In the genomic region with DNA sequence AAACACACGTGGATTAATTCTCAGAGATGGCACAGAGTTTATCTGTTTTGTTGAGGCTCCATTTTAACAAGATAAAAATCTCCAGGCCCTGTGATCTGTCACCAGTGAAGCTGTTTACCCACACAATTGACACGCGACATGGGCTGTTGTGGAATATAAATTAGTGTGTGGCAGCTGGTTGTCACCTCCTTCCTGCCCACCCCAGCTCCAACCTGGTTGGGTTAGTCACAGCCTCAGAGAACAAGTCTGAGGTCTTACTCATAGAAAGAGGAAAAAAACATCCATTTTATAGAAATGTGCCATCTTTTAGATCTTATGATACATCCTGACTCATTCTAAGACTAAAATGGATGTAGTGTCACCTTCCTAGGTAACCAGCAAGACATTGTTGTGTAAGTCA, we compare ENCODE assay signal across 20 mouse cellular contexts. TPM values are rescaled to one million over a fixed set of nuclear protein-coding genes. Genes with fewer than 3 reads are reported as not detected.
DNase-seq lines count a peak whose midpoint lies in the region; ATAC-seq lines count a peak whose summit lies in the region.
"Had no signal": no experiment of that assay in that cellular context is flagged by ENCODE, and none has a peak within 500 bp of the region (broad histone marks: within the 10 kb centered on the region; RNA-seq: fewer than 3 reads in every experiment).

No protein-coding gene starts in this region.

- peak; percentile 48; the same call in 1 of the 2 replicates for ATAC-seq in frontal cortex, adult (ENCODE audit: low TSS enrichment)
- ATAC-seq: CD4-positive, CD25-positive, alpha-beta regulatory T cell, adult 4 months; forebrain, embryonic 14.5 days; forebrain, embryonic 16.5 days had no signal

- DNase-seq in frontal cortex, postnatal 36 days (ENCODE audit: low spot score in 2 of 2) = no peak
- DNase-seq in right cerebral cortex, adult 18-20 months = peak; percentile 32
- no peak for DNase-seq in right cerebral cortex, postnatal 14 days
- no peak for DNase-seq in layer of hippocampus, adult 18-20 months (ENCODE audit: low spot score in 2 of 2)
- DNase-seq: adrenal gland, adult 8-10 months; adrenal gland, postnatal 14 days; adrenal gland, postnatal 36 days; B cell, adult 2 months; cerebellum, adult 11 months; cerebellum, adult 18-20 months; cerebellum, adult 8-10 months; cerebellum, adult 9-11 months; cerebellum, postnatal 14 days; cerebellum, postnatal 36 days; embryo, embryonic 11 days had no signal

RNA-seq across cellular contexts. Expression of a gene that starts 18.8 kb away (rescaled TPM):
- 100 to 1,000 TPM; 105 to 108 TPM for total RNA-seq in layer of hippocampus, adult 18-20 months (2021)
- total RNA-seq: CH12.LX had no signal
